Mouse (Mus musculus) liver, adult 2 months (tissue): Measurements from ENCODE around the gene Cckbr. TPM values are rescaled to one million over a fixed set of nuclear protein-coding genes. Genes with fewer than 3 reads are reported as not detected.

Experiments
- DNase-seq: peaks from one replicate; pipeline ENCODE4 v3.0.0-alpha.2; 2011; ENCODE audit warnings: low read depth, low spot score; ENCODE audit errors: extremely low read depth
- H3K27ac ChIP-seq: fragments of 200-500 bp; replicated peaks from 2 replicates; pipeline ENCODE4 v1.5.1; 2012; ENCODE audit warnings: low read depth, mild to moderate bottlenecking, control low read depth, inconsistent platforms, low read length; ENCODE audit not compliant: insufficient read depth
- H3K27me3 ChIP-seq: fragments of 200-500 bp; 2 replicates; pipeline ENCODE4 v1.6.1; 2012; ENCODE audit warnings: mild to moderate bottlenecking, moderate library complexity, low read length, inconsistent platforms; ENCODE audit not compliant: control insufficient read depth, insufficient read depth
- H3K36me3 ChIP-seq: fragments of 200-500 bp; 2 replicates; pipeline ENCODE4 v1.6.1; 2012; ENCODE audit warnings: low read length, inconsistent platforms; ENCODE audit not compliant: control insufficient read depth, insufficient read depth
- H3K4me1 ChIP-seq: fragments of 200-500 bp; 2 replicates; pipeline ENCODE4 v1.6.1; 2011; ENCODE audit warnings: low read length; ENCODE audit not compliant: control insufficient read depth, insufficient read depth
- H3K4me3 ChIP-seq: fragments of 200-500 bp; 2 replicates; pipeline ENCODE4 v1.5.1; 2011; ENCODE audit warnings: low read depth, mild to moderate bottlenecking, control low read depth, low read length, moderate library complexity; ENCODE audit not compliant: insufficient read depth
- H3K79me2 ChIP-seq: fragments of 200-500 bp; 2 replicates; pipeline ENCODE4 v1.6.1; 2012; ENCODE audit warnings: inconsistent platforms, mild to moderate bottlenecking, low read length, moderate library complexity; ENCODE audit not compliant: control insufficient read depth, insufficient read depth
- H3K9ac ChIP-seq: fragments of 200-500 bp; 2 replicates; pipeline ENCODE4 v1.6.1; 2012; ENCODE audit warnings: low read depth, mild to moderate bottlenecking, control low read depth, inconsistent platforms, low read length
- CTCF ChIP-seq: fragments of 200-500 bp; IDR thresholded peaks from 2 replicates; pipeline ENCODE4 v1.5.1; 2011; ENCODE audit warnings: low read depth, low read length, control low read depth
- POLR2A ChIP-seq: fragments of 200-500 bp; IDR thresholded peaks from 2 replicates; pipeline ENCODE4 v1.6.1; 2011; ENCODE audit warnings: low read length, control low read depth; ENCODE audit not compliant: insufficient read depth; ENCODE audit errors: extremely low read depth
- WGBS: fragments of 180-500 bp; shearing (Covaris S2); methylation state at CpG from one replicate; pipeline ENCODE4 v1.1.7; 2018; 5-methylcytosine and 5-hydroxymethylcytosine counted together
- polyA plus RNA-seq: library from polyadenylated mRNA; depleted of rRNA; stranded (reverse); fragments of >200 nt; gene quantifications from 2 replicates; pipeline ENCODE4 v1.2.3, GENCODE M21; 2012
- total RNA-seq: library from RNA; depleted of rRNA; stranded (reverse); fragments of >200 nt; gene quantifications from 2 replicates; pipeline ENCODE4 v1.2.3, GENCODE M21; 2014

The Cckbr gene
- total and polyA plus RNA-seq, 2 experiments: not detected

- DNase-seq: no peak
- TF ChIP-seq POLR2A: no peak
- TF ChIP-seq CTCF: no peak
- no peak overlapping the region for H3K27ac ChIP-seq
These were observed 61.8 kb downstream of the Cckbr start for GRCm38 (mm10) chr7:105487104-105487876.

GRCm38 (mm10) chr7:105497881-105498280 lies 72.3 kb downstream of the Cckbr start:
- Histone ChIP-seq H3K36me3 (no peaks in the 10 kb centered on the region), H3K27me3 (no peaks in the 10 kb centered on the region), H3K79me2 (no peaks in the 10 kb centered on the region), H3K4me3 (no peak overlapping the region), H3K27ac (no peak overlapping the region), H3K4me1 (no peaks in the 10 kb centered on the region), H3K9ac (no peak overlapping the region)
- WGBS: 94% methylated on average over 3 of the region's 3 CpGs
- no peak for DNase-seq
- TF ChIP-seq POLR2A (no peak), CTCF (no peak)

More at GRCm38 (mm10) chr7:105487104-105487876, 61.8 kb downstream of the Cckbr start:
- no peaks in the 10 kb centered on the region for H3K79me2 ChIP-seq
- H3K27me3 ChIP-seq: no peaks in the 10 kb centered on the region
- no peaks in the 10 kb centered on the region for H3K36me3 ChIP-seq
- H3K4me1 ChIP-seq: no peaks in the 10 kb centered on the region
- 76% methylated on average over 6 of the region's 6 CpGs for WGBS
- H3K9ac ChIP-seq: no peak overlapping the region
- no peak overlapping the region for H3K4me3 ChIP-seq

- no peak for DNase-seq
- H3K27me3 ChIP-seq: no peaks in the 10 kb centered on the region
- TF ChIP-seq POLR2A (no peak), CTCF (no peak)
- H3K79me2 ChIP-seq: no peaks in the 10 kb centered on the region
- 52% methylated on average over 10 of the region's 10 CpGs for WGBS
- H3K9ac ChIP-seq: no peak overlapping the region
- H3K27ac ChIP-seq: no peak overlapping the region
- no peaks in the 10 kb centered on the region for H3K36me3 ChIP-seq
- no peak overlapping the region for H3K4me3 ChIP-seq
- H3K4me1 ChIP-seq: no peaks in the 10 kb centered on the region
These were observed 73.4 kb downstream of the Cckbr start for GRCm38 (mm10) chr7:105498854-105499492.

- Histone ChIP-seq H3K79me2 (no peaks in the 10 kb centered on the region), H3K27ac (no peak overlapping the region), H3K36me3 (no peaks in the 10 kb centered on the region), H3K27me3 (no peaks in the 10 kb centered on the region), H3K4me3 (no peak overlapping the region), H3K9ac (no peak overlapping the region), H3K4me1 (no peaks in the 10 kb centered on the region)
- 78% methylated on average over 1 of the region's 1 CpGs for WGBS
- TF ChIP-seq CTCF (no peak), POLR2A (no peak)
- DNase-seq: no peak
These were observed 74.1 kb downstream of the Cckbr start for GRCm38 (mm10) chr7:105499676-105500075.

GRCm38 (mm10) chr7:105501984-105502383 lies 76.5 kb downstream of the Cckbr start:
- 73% methylated on average over 4 of the region's 4 CpGs for WGBS
- Histone ChIP-seq H3K36me3 (no peaks in the 10 kb centered on the region), H3K79me2 (no peaks in the 10 kb centered on the region), H3K27me3 (no peaks in the 10 kb centered on the region), H3K4me3 (no peak overlapping the region), H3K27ac (no peak overlapping the region), H3K4me1 (no peaks in the 10 kb centered on the region), H3K9ac (no peak overlapping the region)
- TF ChIP-seq POLR2A (no peak), CTCF (no peak)
- DNase-seq: no peak

- Histone ChIP-seq H3K27me3 (no peaks in the 10 kb centered on the region), H3K27ac (no peak overlapping the region), H3K9ac (no peak overlapping the region), H3K4me1 (no peaks in the 10 kb centered on the region), H3K36me3 (no peaks in the 10 kb centered on the region), H3K79me2 (no peaks in the 10 kb centered on the region), H3K4me3 (no peak overlapping the region)
- no peak for DNase-seq
- no peak for TF ChIP-seq CTCF
- TF ChIP-seq POLR2A: no peak
- WGBS: 64% methylated on average over 4 of the region's 4 CpGs
These were observed 81.7 kb downstream of the Cckbr start for GRCm38 (mm10) chr7:105507257-105507656.
